Mouse (Mus musculus): ENCODE results near the gene Eif4a2. TPM values are rescaled to one million over a fixed set of nuclear protein-coding genes. Genes with fewer than 3 reads are reported as not detected.

Gene Eif4a2
- 46.9 and 50.8 TPM in 2 replicates for polyA plus RNA-seq (2012; rRNA removed)

GRCm38 (mm10) chr16:23107231-23107942 lies at the start of gene Eif4a2:
Gene Eif4a2 (plus strand): TSS chr16:23107444.

GRCm38 (mm10) chr16:23057668-23058447 lies 49.4 kb upstream of the Eif4a2 start, which contains the start of gene Kng1:
Gene Kng1 (plus strand): TSS chr16:23057865.

GRCm38 (mm10) chr16:23127673-23128375 lies 20.6 kb downstream of the Eif4a2 start, which contains the start of gene Rfc4:
Gene Rfc4 (minus strand): TSS chr16:23127737.

GRCm38 (mm10) chr16:23146280-23146679 lies 39.0 kb downstream of the Eif4a2 start, which contains the start of gene Adipoq:
Gene Adipoq (plus strand): TSS chr16:23146536.

Other genes with a start within 250 kb of the Eif4a2 start
- 14.4 and 17.1 TPM in 2 replicates for gene Tbccd1, start 249.8 kb upstream of the Eif4a2 start, polyA plus RNA-seq (2012; rRNA removed)
- gene Dnajb11, start 249.6 kb upstream of the Eif4a2 start, polyA plus RNA-seq (2012; rRNA removed): 32.6 and 42.5 TPM in 2 replicates
- 0.78 and 0.84 TPM in 2 replicates for gene Ahsg, start 216.2 kb upstream of the Eif4a2 start, polyA plus RNA-seq (2012; rRNA removed)
- 0.12 and 0.27 TPM in 2 replicates for gene Fetub, start 189.1 kb upstream of the Eif4a2 start, polyA plus RNA-seq (2012; rRNA removed)
- 0.58 and 0.90 TPM in 2 replicates for gene Hrg, start 156.4 kb upstream of the Eif4a2 start, polyA plus RNA-seq (2012; rRNA removed)
- not detected in 2 replicates for gene Kng2, start 78.0 kb upstream of the Eif4a2 start, polyA plus RNA-seq (2012; rRNA removed)
- gene Kng1, start 49.6 kb upstream of the Eif4a2 start, polyA plus RNA-seq (2012; rRNA removed): not detected in 2 replicates
- gene Rfc4, start 20.3 kb downstream of the Eif4a2 start, polyA plus RNA-seq (2012; rRNA removed): 0.29 TPM in 1 of 2 replicates, not detected in the other
- 15.4 and 18.9 TPM in 2 replicates for gene Adipoq, start 39.1 kb downstream of the Eif4a2 start, polyA plus RNA-seq (2012; rRNA removed)
- 25.1 and 25.3 TPM in 2 replicates for gene St6gal1, start 117.3 kb downstream of the Eif4a2 start, polyA plus RNA-seq (2012; rRNA removed)